Mouse (Mus musculus) frontal cortex, postnatal 14 days (tissue): Measurements from ENCODE around the gene Akap11.
A peak's percentile ranks its signal among the peaks of the same experiment; 100 is the strongest.

ENCODE experiments used
- DNase-seq, 2 experiments: peaks; one replicate each; pipeline ENCODE4 v3.0.0; 2022; ENCODE audit warnings: low spot score in 2 of 2

The Akap11 gene

GRCm38 (mm10) chr14:78528461-78529425, 7.9 kb downstream of the Akap11 start:
- DNase-seq = no peak

GRCm38 (mm10) chr14:78526907-78527306, 9.7 kb downstream of the Akap11 start:
- DNase-seq = no peak

- DNase-seq = no peak
These were observed 10.1 kb downstream of the Akap11 start for GRCm38 (mm10) chr14:78526475-78526874.

GRCm38 (mm10) chr14:78525611-78526457, 10.8 kb downstream of the Akap11 start:
- no peak for DNase-seq

GRCm38 (mm10) chr14:78525059-78525458, 11.5 kb downstream of the Akap11 start:
- no peak for DNase-seq

GRCm38 (mm10) chr14:78510713-78511112, 25.9 kb downstream of the Akap11 start:
- DNase-seq = no peak

- DNase-seq = no peak
These were observed 26.8 kb downstream of the Akap11 start for GRCm38 (mm10) chr14:78509791-78510190.

- DNase-seq = no peak
These were observed 36.0 kb downstream of the Akap11 start for GRCm38 (mm10) chr14:78500578-78500977.

GRCm38 (mm10) chr14:78496691-78497090, 39.9 kb downstream of the Akap11 start:
- no peak for DNase-seq

GRCm38 (mm10) chr14:78495241-78495640, 41.4 kb downstream of the Akap11 start:
- DNase-seq = no peak

GRCm38 (mm10) chr14:78492602-78493001, 44.0 kb downstream of the Akap11 start:
- no peak for DNase-seq

- DNase-seq = no peak
These were observed 45.2 kb downstream of the Akap11 start for GRCm38 (mm10) chr14:78491432-78491831.

- peak; percentile 39 to 65 for DNase-seq
These were observed 54.0 kb downstream of the Akap11 start for GRCm38 (mm10) chr14:78482385-78483231.

GRCm38 (mm10) chr14:78474058-78474457, 62.5 kb downstream of the Akap11 start:
- DNase-seq = no peak

- no peak for DNase-seq
These were observed 65.9 kb downstream of the Akap11 start for GRCm38 (mm10) chr14:78470714-78471113.

GRCm38 (mm10) chr14:78468991-78469390, 67.6 kb downstream of the Akap11 start:
- DNase-seq = no peak

GRCm38 (mm10) chr14:78467994-78468393, 68.6 kb downstream of the Akap11 start:
- DNase-seq = no peak

- no peak for DNase-seq
These were observed 72.3 kb downstream of the Akap11 start for GRCm38 (mm10) chr14:78464353-78464752.

GRCm38 (mm10) chr14:78459121-78459520, 77.5 kb downstream of the Akap11 start:
- DNase-seq = no peak

- no peak for DNase-seq
These were observed 77.9 kb downstream of the Akap11 start for GRCm38 (mm10) chr14:78458705-78459104.

GRCm38 (mm10) chr14:78454970-78455369, 81.6 kb downstream of the Akap11 start:
- no peak for DNase-seq
